In the genomic region with DNA sequence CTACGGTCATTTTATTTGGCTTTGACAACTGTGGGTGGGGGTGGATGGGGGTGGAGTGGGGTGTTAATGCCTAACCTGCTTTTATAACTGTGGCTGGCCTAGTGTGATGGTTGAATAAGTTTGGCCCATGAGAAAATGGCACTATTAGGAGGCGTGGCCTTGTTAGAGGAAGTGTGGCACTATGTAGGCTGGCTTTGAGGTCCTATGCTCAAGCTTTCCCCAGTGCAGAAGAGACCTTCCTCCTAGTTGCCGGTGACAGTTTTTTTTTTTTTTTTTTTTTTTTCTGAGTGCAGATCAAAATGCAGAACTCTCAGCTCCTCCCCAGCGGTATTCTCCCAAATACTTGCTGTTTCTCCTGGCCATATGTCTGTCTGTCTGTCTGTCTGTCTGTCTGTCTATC, we compare ENCODE assay signal across 25 mouse cellular contexts.
DNase-seq lines count a peak whose midpoint lies in the region; ATAC-seq and TF ChIP-seq lines count a peak whose summit lies in the region.
"Had no signal": no experiment of that assay in that cellular context is flagged by ENCODE, and none has a peak within 500 bp of the region (broad histone marks: within the 10 kb centered on the region; RNA-seq: fewer than 3 reads in every experiment).

No protein-coding gene starts in this region.

- dilution Hi-C loops in CH12.LX (cut with MboI; ENCODE audit: extremely low pct_ligation_motif_present, extremely low pct_unique_long_range_greater_than_20kb, low sequenced_read_pairs), result no loop called here

- no peak for TF ChIP-seq CTCF in CH12.LX (conservative IDR thresholded peaks at IDR 0.05 in 1 of 2, IDR thresholded peaks at IDR 0.05 in 1 of 2; ENCODE audit: low read depth in 2 of 2, low read length in 2 of 2)

- H3K9me3 ChIP-seq in CH12.LX (replicated peaks; ENCODE audit: low read length), result no peaks in the 10 kb centered on the region
- no peaks in the 10 kb centered on the region for H3K9me3 ChIP-seq in kidney, embryonic 14.5 days (ENCODE audit: control insufficient read depth, low read length)
- H3K9me3 ChIP-seq: forebrain, embryonic 13.5 days; heart, embryonic 13.5 days; hindbrain, embryonic 12.5 days; limb, embryonic 10.5 days; liver, embryonic 15.5 days; lung, embryonic 15.5 days had no signal

- H3K9ac ChIP-seq in CH12.LX (ENCODE audit: insufficient read depth, low read depth), result no peak overlapping the region
- no peak overlapping the region for H3K9ac ChIP-seq in kidney, embryonic 14.5 days (ENCODE audit: low read depth, low read length)
- H3K9ac ChIP-seq: forebrain, embryonic 13.5 days; heart, embryonic 13.5 days; hindbrain, embryonic 12.5 days; liver, embryonic 15.5 days; lung, embryonic 15.5 days had no signal

- H3K4me2 ChIP-seq in CH12.LX (ENCODE audit: insufficient read depth, low read depth, poor library complexity, severe bottlenecking), result no peak overlapping the region
- H3K4me2 ChIP-seq in kidney, embryonic 14.5 days (replicated peaks; ENCODE audit: low read depth, low read length), result no peak overlapping the region
- H3K4me2 ChIP-seq: forebrain, embryonic 13.5 days; heart, embryonic 13.5 days; hindbrain, embryonic 12.5 days; liver, embryonic 15.5 days; lung, embryonic 15.5 days; midbrain, embryonic 11.5 days had no signal

- no peak for TF ChIP-seq POLR2A in CH12.LX (IDR thresholded peaks at IDR 0.05; ENCODE audit: low read depth, low read length)

- peak; percentile 17 for DNase-seq in CH12.LX (ENCODE audit: extremely low read depth)
- DNase-seq in kidney, postnatal 36 days, result peak; percentile 22 to 43
- DNase-seq in layer of hippocampus, adult 11-12 months (ENCODE audit: low spot score), result no peak
- DNase-seq in embryo, embryonic 11 days, result no peak
- DNase-seq in urinary bladder, postnatal 4 days (ENCODE audit: low spot score in 2 of 2), result no peak
- DNase-seq: adrenal gland, adult 2 months; cerebellum, adult 11-12 months; cerebellum, postnatal 10 days; gastrocnemius, adult 2 months; heart, postnatal 14 days; liver; spleen, adult 18-20 months had no signal

- in situ Hi-C loops in CH12.LX (cut with MboI; ENCODE audit: low pct_ligation_motif_present, low pct_unique_long_range_greater_than_20kb, low sequenced_read_pairs), result no loop called here

- no peaks in the 10 kb centered on the region for H3K36me3 ChIP-seq in CH12.LX (replicated peaks in 1 of 2; ENCODE audit: control insufficient read depth in 1 of 2, insufficient read depth in 1 of 2, low read length in 1 of 2)
- no peaks in the 10 kb centered on the region for H3K36me3 ChIP-seq in kidney, embryonic 14.5 days (ENCODE audit: control insufficient read depth, insufficient read depth, low read length)
- H3K36me3 ChIP-seq: heart, embryonic 13.5 days; hindbrain, embryonic 12.5 days; limb, embryonic 10.5 days; liver, embryonic 15.5 days; lung, embryonic 15.5 days had no signal

- no peaks in the 10 kb centered on the region for H3K79me2 ChIP-seq in CH12.LX (replicated peaks; ENCODE audit: control insufficient read depth, extremely low read depth, insufficient read depth, poor library complexity, severe bottlenecking)

- H3K27me3 ChIP-seq in CH12.LX (replicated peaks), result no peaks in the 10 kb centered on the region
- peaks cover 9% of the 10 kb centered on the region; the same call in 1 of the 2 replicates for H3K27me3 ChIP-seq in kidney, embryonic 14.5 days (ENCODE audit: control insufficient read depth, insufficient read depth, low read length)
- H3K27me3 ChIP-seq: forebrain, embryonic 13.5 days; Patski had no signal

- 62% methylated on average over 4 of the region's 4 CpGs for WGBS in kidney, embryonic 14.5 days

- H3K4me1 ChIP-seq in CH12.LX (ENCODE audit: control insufficient read depth in 1 of 2, insufficient read depth in 2 of 2), result no peaks in the 10 kb centered on the region
- H3K4me1 ChIP-seq in kidney, embryonic 14.5 days (ENCODE audit: control insufficient read depth, insufficient read depth, low read length), result no peaks in the 10 kb centered on the region
- H3K4me1 ChIP-seq: liver, embryonic 15.5 days had no signal

- no peak overlapping the region for H3K4me3 ChIP-seq in CH12.LX (replicated peaks in 1 of 3; ENCODE audit: low read depth in 2 of 3, low read length in 2 of 3, poor library complexity in 1 of 3)
- no peak overlapping the region for H3K4me3 ChIP-seq in kidney, embryonic 14.5 days (ENCODE audit: low read length)
- H3K4me3 ChIP-seq: forebrain, embryonic 13.5 days; gastrocnemius, adult 2 months; heart, embryonic 13.5 days; hindbrain, embryonic 12.5 days; left cerebral cortex, adult 2 months; limb, embryonic 10.5 days; liver, embryonic 15.5 days; lung, embryonic 15.5 days had no signal

- no peak for TF ChIP-seq EP300 in CH12.LX (IDR thresholded peaks at IDR 0.05; ENCODE audit: low read length)

- TF ChIP-seq RAD21 in CH12.LX (IDR thresholded peaks at IDR 0.05; ENCODE audit: low read depth, low read length), result no peak

- peak; percentile 69 for ATAC-seq in granulocyte monocyte progenitor cell, adult 5-6 weeks (replicated peaks; ENCODE audit: poor library complexity, severe bottlenecking)
- peak; percentile 88 for ATAC-seq in kidney, embryonic 14.5 days (ENCODE audit: low FRiP score, low TSS enrichment)
- no peak for ATAC-seq in monocyte, adult 5-6 weeks (replicated peaks; ENCODE audit: insufficient number of reproducible peaks, low FRiP score, low TSS enrichment, poor library complexity, severe bottlenecking)
- ATAC-seq: forebrain, embryonic 13.5 days; Patski had no signal

- H3K27ac ChIP-seq in CH12.LX (ENCODE audit: insufficient read depth, low read depth), result no peak overlapping the region
- H3K27ac ChIP-seq in kidney, embryonic 14.5 days (ENCODE audit: low read depth, low read length), result no peak overlapping the region
- H3K27ac ChIP-seq: forebrain, embryonic 13.5 days; gastrocnemius, adult 2 months; heart, embryonic 13.5 days; hindbrain, embryonic 12.5 days; left cerebral cortex, adult 2 months; limb, embryonic 10.5 days; liver, embryonic 15.5 days; lung, embryonic 15.5 days; macrophage had no signal

TF ChIP-seq in CH12.LX, 34 proteins besides CTCF, POLR2A, EP300 and RAD21:
- TF ChIP-seq PAX5 (IDR thresholded peaks at IDR 0.05; ENCODE audit: low read length) (no peak), ZNF384 (IDR thresholded peaks at IDR 0.05; ENCODE audit: low read depth, low read length) (peak; percentile 76)

Comparison
In these comparisons a context has a peak if more than half of its experiments do, and no peak if none do; other contexts are left out.
1. DNase-seq: peak in CH12.LX (single experiment) and kidney, postnatal 36 days (2 of 2); none in layer of hippocampus, adult 11-12 months (single experiment), embryo, embryonic 11 days (single experiment) and urinary bladder, postnatal 4 days (0 of 2).